Mouse (Mus musculus): ENCODE data around the gene Sall4. TPM values are rescaled to one million over a fixed set of nuclear protein-coding genes. Genes with fewer than 3 reads are reported as not detected.
"Not testable (repeated sequence)": the region's sequence is repeated elsewhere in the genome, so short reads cannot be mapped to it uniquely, and the experiment has no call there.

The Sall4 gene
- total and polyA plus RNA-seq, 3 experiments = not detected

- no peak overlapping the region for H3K9ac ChIP-seq (ENCODE audit: control insufficient read depth, low read depth, low read length, poor library complexity, severe bottlenecking)
- no peaks in the 10 kb centered on the region for H3K9me3 ChIP-seq (replicated peaks; ENCODE audit: insufficient read depth, low read length)
- no peak overlapping the region for H3K4me3 ChIP-seq (ENCODE audit: control insufficient read depth in 1 of 2, insufficient read depth in 1 of 2, low read depth in 2 of 2, low read length in 2 of 2)
- no peaks in the 10 kb centered on the region for H3K36me3 ChIP-seq (ENCODE audit: control insufficient read depth in 1 of 2, insufficient read depth in 2 of 2, low read length in 2 of 2)
- H3K4me1 ChIP-seq (ENCODE audit: control insufficient read depth in 1 of 2, insufficient read depth in 2 of 2, low read length in 2 of 2) = no peaks in the 10 kb centered on the region
- H3K27me3 ChIP-seq (ENCODE audit: control insufficient read depth in 1 of 2, insufficient read depth in 2 of 2, low read length in 2 of 2) = no peaks in the 10 kb centered on the region
- DNase-seq (ENCODE audit: low read depth, low spot score) = no peak
- no peak overlapping the region for H3K27ac ChIP-seq (ENCODE audit: control insufficient read depth, low read depth, low read length)
- TF ChIP-seq GATA1 (IDR thresholded peaks at IDR 0.05; ENCODE audit: low read depth, low read length) (no peak), ZNF384 (IDR thresholded peaks at IDR 0.05; ENCODE audit: low read depth, low read length) (no peak)
- no peaks in the 10 kb centered on the region for H3K79me2 ChIP-seq (ENCODE audit: control insufficient read depth, insufficient read depth, low read length, poor library complexity)
Observed at GRCm38 (mm10) chr2:168762411-168762815, 5.3 kb downstream of the Sall4 start.

GRCm38 (mm10) chr2:168761954-168762353, 5.8 kb downstream of the Sall4 start:
- TF ChIP-seq MAZ (IDR thresholded peaks at IDR 0.05; ENCODE audit: low read depth, low read length) (no peak), CHD1 (IDR thresholded peaks at IDR 0.05; ENCODE audit: low read depth, low read length) (no peak), ZKSCAN1 (IDR thresholded peaks at IDR 0.05; ENCODE audit: low read depth, low read length) (no peak), ZNF384 (IDR thresholded peaks at IDR 0.05; ENCODE audit: low read depth, low read length) (no peak), POLR2A (IDR thresholded peaks at IDR 0.05; ENCODE audit: control insufficient read depth in 1 of 2, insufficient read depth in 1 of 2, low read depth in 1 of 2, low read length in 2 of 2, poor library complexity in 1 of 2) (no peak), CHD2 (IDR thresholded peaks at IDR 0.05; ENCODE audit: low read length) (no peak), BHLHE40 (IDR thresholded peaks at IDR 0.05; ENCODE audit: borderline replicate concordance, low read depth, low read length) (no peak), NRF1 (IDR thresholded peaks at IDR 0.05; ENCODE audit: insufficient read depth, low read depth, low read length, poor library complexity, severe bottlenecking) (no peak), ETS1 (IDR thresholded peaks at IDR 0.05; ENCODE audit: low read depth, low read length) (no peak), GATA1 (IDR thresholded peaks at IDR 0.05; ENCODE audit: low read depth, low read length) (no peak), USF1 (IDR thresholded peaks at IDR 0.05; ENCODE audit: low read depth, low read length) (no peak)
- no peak overlapping the region for H3K9ac ChIP-seq (ENCODE audit: control insufficient read depth, low read depth, low read length, poor library complexity, severe bottlenecking)
- H3K36me3 ChIP-seq (ENCODE audit: control insufficient read depth in 1 of 2, insufficient read depth in 2 of 2, low read length in 2 of 2) = no peaks in the 10 kb centered on the region
- no peaks in the 10 kb centered on the region for H3K4me1 ChIP-seq (ENCODE audit: control insufficient read depth in 1 of 2, insufficient read depth in 2 of 2, low read length in 2 of 2)
- H3K9me3 ChIP-seq (replicated peaks; ENCODE audit: insufficient read depth, low read length) = no peaks in the 10 kb centered on the region
- H3K27ac ChIP-seq (ENCODE audit: control insufficient read depth, low read depth, low read length) = no peak overlapping the region
- DNase-seq (ENCODE audit: low read depth, low spot score) = no peak
- H3K4me3 ChIP-seq (ENCODE audit: control insufficient read depth in 1 of 2, insufficient read depth in 1 of 2, low read depth in 2 of 2, low read length in 2 of 2) = no peak overlapping the region
- H3K79me2 ChIP-seq (ENCODE audit: control insufficient read depth, insufficient read depth, low read length, poor library complexity) = no peaks in the 10 kb centered on the region
- H3K27me3 ChIP-seq (ENCODE audit: control insufficient read depth in 1 of 2, insufficient read depth in 2 of 2, low read length in 2 of 2) = no peaks in the 10 kb centered on the region

GRCm38 (mm10) chr2:168761141-168761540, 6.6 kb downstream of the Sall4 start:
- Histone ChIP-seq H3K4me3 (ENCODE audit: control insufficient read depth in 1 of 2, insufficient read depth in 1 of 2, low read depth in 2 of 2, low read length in 2 of 2) (no peak overlapping the region), H3K27me3 (ENCODE audit: control insufficient read depth in 1 of 2, insufficient read depth in 2 of 2, low read length in 2 of 2) (no peaks in the 10 kb centered on the region), H3K9me3 (replicated peaks; ENCODE audit: insufficient read depth, low read length) (no peaks in the 10 kb centered on the region), H3K36me3 (ENCODE audit: control insufficient read depth in 1 of 2, insufficient read depth in 2 of 2, low read length in 2 of 2) (no peaks in the 10 kb centered on the region), H3K4me1 (ENCODE audit: control insufficient read depth in 1 of 2, insufficient read depth in 2 of 2, low read length in 2 of 2) (no peaks in the 10 kb centered on the region), H3K79me2 (ENCODE audit: control insufficient read depth, insufficient read depth, low read length, poor library complexity) (no peaks in the 10 kb centered on the region), H3K9ac (ENCODE audit: control insufficient read depth, low read depth, low read length, poor library complexity, severe bottlenecking) (no peak overlapping the region), H3K27ac (ENCODE audit: control insufficient read depth, low read depth, low read length) (no peak overlapping the region)
- no peak for TF ChIP-seq CHD2 (IDR thresholded peaks at IDR 0.05; ENCODE audit: low read length)
- no peak for TF ChIP-seq E2F4 (IDR thresholded peaks at IDR 0.05; ENCODE audit: borderline replicate concordance, low read depth, low read length)
- TF ChIP-seq EP300 (IDR thresholded peaks at IDR 0.05; ENCODE audit: low read depth in 1 of 2, low read length in 2 of 2) = no peak
- no peak for TF ChIP-seq CTCF (IDR thresholded peaks at IDR 0.05 in 2 of 3, conservative IDR thresholded peaks at IDR 0.05 in 1 of 3; ENCODE audit: control insufficient read depth in 1 of 3, insufficient read depth in 1 of 3, low read depth in 2 of 3, low read length in 3 of 3, poor library complexity in 1 of 3, severe bottlenecking in 1 of 3)
- no peak for TF ChIP-seq RAD21 (IDR thresholded peaks at IDR 0.05; ENCODE audit: low read depth, low read length)
- no peak for TF ChIP-seq POLR2A (IDR thresholded peaks at IDR 0.05; ENCODE audit: control insufficient read depth in 1 of 2, insufficient read depth in 1 of 2, low read depth in 1 of 2, low read length in 2 of 2, poor library complexity in 1 of 2)
- TF ChIP-seq SIN3A (IDR thresholded peaks at IDR 0.05; ENCODE audit: low read length) = no peak
- DNase-seq (ENCODE audit: low read depth, low spot score) = no peak

- not testable (repeated sequence) for H3K36me3 ChIP-seq (ENCODE audit: control insufficient read depth in 1 of 2, insufficient read depth in 2 of 2, low read length in 2 of 2); H3K9me3 ChIP-seq (replicated peaks; ENCODE audit: insufficient read depth, low read length); DNase-seq (ENCODE audit: low read depth, low spot score); H3K79me2 ChIP-seq (ENCODE audit: control insufficient read depth, insufficient read depth, low read length, poor library complexity); H3K27ac ChIP-seq (ENCODE audit: control insufficient read depth, low read depth, low read length); H3K27me3 ChIP-seq (ENCODE audit: control insufficient read depth in 1 of 2, insufficient read depth in 2 of 2, low read length in 2 of 2); H3K9ac ChIP-seq (ENCODE audit: control insufficient read depth, low read depth, low read length, poor library complexity, severe bottlenecking); H3K4me1 ChIP-seq (ENCODE audit: control insufficient read depth in 1 of 2, insufficient read depth in 2 of 2, low read length in 2 of 2); H3K4me3 ChIP-seq (ENCODE audit: control insufficient read depth in 1 of 2, insufficient read depth in 1 of 2, low read depth in 2 of 2, low read length in 2 of 2)
Observed at GRCm38 (mm10) chr2:168744406-168744805, 23.3 kb downstream of the Sall4 start.

Measured in MEL (cell line).